Mouse (Mus musculus): ENCODE data around the gene Cfap52.

DNA sequence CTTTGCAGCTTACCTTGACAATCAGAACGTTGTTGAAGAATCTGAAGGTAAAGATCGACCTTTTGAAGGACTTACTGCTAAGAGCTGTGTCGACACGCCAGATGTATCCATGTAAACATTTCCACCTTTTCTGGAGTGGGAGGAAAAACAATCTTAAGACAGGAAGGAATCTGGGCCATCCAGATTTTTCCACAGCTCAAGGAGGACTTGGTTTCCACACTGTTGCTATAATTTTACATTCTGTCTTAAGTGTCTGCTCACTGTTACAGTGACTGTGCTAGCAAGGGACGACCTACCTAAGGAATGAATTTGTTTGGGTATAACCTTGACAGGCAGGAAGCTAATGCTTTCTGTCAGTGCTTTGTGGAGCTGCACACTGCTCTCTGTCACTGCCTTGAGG lies 7.8 kb upstream of the Cfap52 start:
- TF ChIP-seq GATA1 (IDR thresholded peaks at IDR 0.05; ENCODE audit: borderline replicate concordance, low read length) = no peak
- no peak for TF ChIP-seq FLI1 (IDR thresholded peaks at IDR 0.05; ENCODE audit: low read length)
